Mouse (Mus musculus) cerebellum, adult 2 months (tissue): ENCODE results near the gene Trnp1. TPM values are rescaled to one million over a fixed set of nuclear protein-coding genes. Genes with fewer than 3 reads are reported as not detected.
A peak's percentile ranks its signal among the peaks of the same experiment; 100 is the strongest.

Source experiments
- DNase-seq, 2 experiments: peaks; one replicate each; pipeline ENCODE4 v3.0.0; 2021
- H3K27ac ChIP-seq: fragments of 200-500 bp; 2 replicates; pipeline ENCODE4 v1.5.1; 2012; ENCODE audit warnings: low read length, control low read depth, inconsistent platforms; ENCODE audit not compliant: insufficient read depth
- H3K27me3 ChIP-seq: fragments of 200-500 bp; 2 replicates; pipeline ENCODE4 v1.6.1; 2012; ENCODE audit warnings: inconsistent platforms, mild to moderate bottlenecking, low read length, moderate library complexity; ENCODE audit not compliant: control insufficient read depth, insufficient read depth
- H3K4me1 ChIP-seq: fragments of 200-500 bp; 2 replicates; pipeline ENCODE4 v1.6.1; 2011; ENCODE audit warnings: low read length; ENCODE audit not compliant: control insufficient read depth, insufficient read depth
- H3K4me3 ChIP-seq: fragments of 200-500 bp; replicated peaks from 2 replicates; pipeline ENCODE3; 2011; ENCODE audit warnings: mild to moderate bottlenecking, low read depth, low read length, control low read depth; ENCODE audit not compliant: insufficient read depth
- CTCF ChIP-seq: fragments of 200-500 bp; IDR thresholded peaks from 2 replicates; pipeline ENCODE4 v1.5.1; 2011; ENCODE audit warnings: low read depth, mild to moderate bottlenecking, control low read depth, low read length, moderate library complexity, borderline replicate concordance; ENCODE audit not compliant: insufficient read depth
- POLR2A ChIP-seq: fragments of 200-500 bp; IDR thresholded peaks from 2 replicates; pipeline ENCODE4 v1.6.1; 2011; ENCODE audit warnings: low read length, control low read depth, borderline replicate concordance; ENCODE audit not compliant: insufficient read depth
- WGBS: fragments of 180-500 bp; shearing (Covaris S2); methylation state at CpG from one replicate; pipeline ENCODE4 v1.1.7; 2018; 5-methylcytosine and 5-hydroxymethylcytosine counted together
- polyA plus RNA-seq: library from polyadenylated mRNA; depleted of rRNA; stranded (reverse); fragments of >200 nt; gene quantifications from 2 replicates; pipeline ENCODE4 v1.2.3, GENCODE M21; 2012

Trnp1 gene
- polyA plus RNA-seq, 1 experiment, result 162 TPM

- 64% methylated on average over 4 of the region's 4 CpGs for WGBS
- no peaks in the 10 kb centered on the region for H3K27me3 ChIP-seq
These were observed 16.9 kb downstream of the Trnp1 start for GRCm38 (mm10) chr4:133481488-133481887.

GRCm38 (mm10) chr4:133480754-133481153 is 17.6 kb downstream of the Trnp1 start:
- TF ChIP-seq CTCF (no peak), POLR2A (no peak)
- WGBS, result 60% methylated on average over 6 of the region's 6 CpGs
- H3K4me3 ChIP-seq, result no peak overlapping the region
- no peak for DNase-seq
- H3K4me1 ChIP-seq, result no peaks in the 10 kb centered on the region
- no peaks in the 10 kb centered on the region for H3K27me3 ChIP-seq
- no peak overlapping the region for H3K27ac ChIP-seq

More at GRCm38 (mm10) chr4:133481488-133481887, 16.9 kb downstream of the Trnp1 start:
- Histone ChIP-seq H3K4me3 (no peak overlapping the region), H3K27ac (no peak overlapping the region), H3K4me1 (no peaks in the 10 kb centered on the region)
- no peak for TF ChIP-seq POLR2A
- no peak for TF ChIP-seq CTCF
- no peak for DNase-seq

DNA sequence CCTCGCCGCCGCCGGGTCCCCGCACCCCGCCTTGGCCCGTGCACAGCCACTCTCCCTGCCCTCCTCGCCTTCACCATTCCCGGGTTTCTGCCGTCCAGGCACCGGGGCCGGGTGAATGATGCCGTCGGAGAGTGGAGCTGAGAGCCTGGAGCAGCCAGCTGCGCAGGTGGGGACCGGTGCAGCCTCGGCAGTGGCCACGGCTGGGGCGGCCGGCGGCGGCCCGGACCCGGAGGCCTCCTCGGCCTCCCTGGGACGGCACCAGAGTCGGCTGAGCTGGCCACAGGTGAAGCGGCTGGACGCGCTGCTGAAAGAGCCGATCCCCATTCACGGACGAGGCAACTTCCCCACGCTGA is 18.2 kb downstream of the Trnp1 start:
- H3K27me3 ChIP-seq, result no peaks in the 10 kb centered on the region
- H3K4me1 ChIP-seq, result no peaks in the 10 kb centered on the region
- no peak overlapping the region for H3K27ac ChIP-seq
- DNase-seq, result no peak
- TF ChIP-seq CTCF (no peak), POLR2A (no peak)
- peak overlapping the region; percentile 15 for H3K4me3 ChIP-seq
- WGBS, result 5% methylated on average over 34 of the region's 34 CpGs

DNA sequence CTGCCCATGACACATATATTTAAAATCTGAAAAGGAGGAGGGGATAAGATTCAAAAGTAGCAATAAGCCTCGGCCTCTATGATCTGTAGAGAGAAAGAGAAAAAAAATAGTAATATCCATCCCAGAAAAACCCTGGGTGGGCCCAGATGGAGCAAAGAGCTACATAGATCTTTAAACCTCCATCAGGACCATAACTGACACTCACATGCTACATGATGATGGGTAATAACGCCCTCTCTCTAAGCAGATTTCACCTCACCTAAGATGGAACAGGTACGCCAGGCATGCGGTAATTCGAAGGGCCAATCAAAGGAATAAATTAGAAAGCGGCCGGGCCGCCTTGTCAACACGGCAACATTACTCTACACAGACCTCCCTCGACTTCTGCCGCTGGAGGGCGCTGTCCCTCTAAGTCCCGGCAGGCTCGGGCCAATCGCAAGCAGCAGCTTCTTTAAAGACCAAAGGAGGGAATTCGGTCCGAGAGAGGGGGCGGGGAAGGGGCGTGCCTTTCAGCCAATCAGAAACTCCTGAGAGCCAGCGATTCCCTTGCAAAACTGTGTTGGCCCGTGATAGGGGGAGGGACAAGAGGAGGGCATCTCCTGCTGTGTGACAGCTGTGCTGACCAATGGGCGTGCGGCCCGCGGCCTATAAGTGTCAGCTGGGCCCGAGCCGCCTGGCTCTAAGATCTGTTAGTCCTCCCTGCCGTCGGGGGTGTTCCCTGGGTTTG is 18.7 kb downstream of the Trnp1 start, which contains the start of gene Tent5b:
Gene Tent5b (plus strand): TSS at position 675 of the 727 bp plus-strand sequence.
- WGBS, result 4% methylated on average over 29 of the region's 29 CpGs
- peak within 1 kb of the TSS; percentile 15 for H3K4me3 ChIP-seq
- H3K27me3 ChIP-seq, result no peaks in the 10 kb centered on the region
- H3K27ac ChIP-seq, result no peak within 1 kb of the TSS
- no peaks in the 10 kb centered on the region for H3K4me1 ChIP-seq
- TF ChIP-seq CTCF (peak; percentile 72), POLR2A (no peak)
- DNase-seq, result peak; percentile 92 to 95

- no peak for TF ChIP-seq CTCF
- TF ChIP-seq POLR2A, result no peak
- H3K4me3 ChIP-seq, result no peak overlapping the region
- H3K4me1 ChIP-seq, result no peaks in the 10 kb centered on the region
- no peak for DNase-seq
- H3K27ac ChIP-seq, result no peak overlapping the region
- no peaks in the 10 kb centered on the region for H3K27me3 ChIP-seq
- WGBS, result 83% methylated on average over 2 of the region's 2 CpGs
These were observed 24.5 kb downstream of the Trnp1 start for GRCm38 (mm10) chr4:133473833-133474232.

DNA sequence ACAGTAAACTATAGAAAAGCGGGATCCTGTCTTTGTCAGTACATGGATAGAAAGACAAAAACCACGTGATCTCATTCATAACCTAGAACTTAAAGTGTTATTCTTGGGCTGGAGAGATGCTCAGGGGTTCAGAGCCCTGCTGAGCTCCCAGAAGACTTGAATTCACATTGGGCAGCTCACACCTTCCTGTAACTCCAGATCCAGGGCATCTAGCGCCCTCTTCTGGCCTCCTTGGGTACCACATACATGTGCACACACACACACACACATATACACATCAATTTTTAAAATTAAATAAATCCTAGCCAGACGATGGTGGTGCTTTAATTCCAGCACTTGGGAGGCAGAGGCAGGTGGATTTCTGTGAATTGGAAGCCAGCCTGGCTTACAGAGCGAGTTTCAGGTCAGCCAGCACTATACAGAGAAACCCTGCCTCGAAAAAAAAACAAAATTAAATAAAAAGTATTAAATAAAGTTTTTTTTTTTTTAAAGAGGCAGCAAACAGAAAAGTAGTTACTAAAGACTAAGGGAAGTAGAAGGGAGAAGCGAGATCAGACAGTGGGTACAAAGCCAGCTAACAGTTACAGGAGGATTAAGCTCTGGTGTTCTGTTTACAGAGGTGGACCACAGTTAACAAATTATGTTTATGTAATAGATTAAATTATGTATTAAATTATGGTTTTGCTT is 27.1 kb downstream of the Trnp1 start:
- H3K27ac ChIP-seq, result no peak overlapping the region
- no peak for TF ChIP-seq POLR2A
- TF ChIP-seq CTCF, result no peak
- WGBS, result 80% methylated on average over 7 of the region's 7 CpGs
- no peaks in the 10 kb centered on the region for H3K4me1 ChIP-seq
- H3K4me3 ChIP-seq, result no peak overlapping the region
- DNase-seq, result no peak
- H3K27me3 ChIP-seq, result no peaks in the 10 kb centered on the region

DNA sequence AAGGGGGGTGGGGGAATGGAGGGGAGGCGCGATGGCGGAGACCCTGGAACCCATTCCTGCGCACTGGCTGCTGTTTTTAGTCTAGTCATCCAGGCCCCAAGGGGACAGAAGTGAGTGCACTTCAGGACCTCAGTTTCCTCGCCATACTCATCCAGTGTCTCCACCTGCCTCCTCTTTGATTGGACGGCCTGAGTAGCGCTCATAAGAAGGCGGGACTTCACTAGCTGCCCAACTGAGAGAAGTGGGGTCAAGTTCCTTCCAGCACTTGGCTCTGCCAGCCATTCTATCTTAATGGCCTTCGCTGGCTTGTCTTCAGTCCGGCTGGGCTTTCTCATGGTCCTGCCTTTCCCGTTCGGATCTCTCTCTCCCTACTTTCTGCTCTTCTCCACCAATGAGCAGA is 29.2 kb downstream of the Trnp1 start:
- no peak overlapping the region for H3K4me3 ChIP-seq
- WGBS, result 28% methylated on average over 12 of the region's 12 CpGs
- H3K27me3 ChIP-seq, result no peaks in the 10 kb centered on the region
- H3K27ac ChIP-seq, result no peak overlapping the region
- DNase-seq, result no peak
- TF ChIP-seq POLR2A (no peak), CTCF (no peak)
- no peaks in the 10 kb centered on the region for H3K4me1 ChIP-seq

GRCm38 (mm10) chr4:133468080-133468479 is 30.3 kb downstream of the Trnp1 start:
- peak overlapping the region; percentile 69 for H3K4me3 ChIP-seq
- TF ChIP-seq POLR2A, result peak; percentile 28; the same call in 1 of the 2 replicates
- no peak for TF ChIP-seq CTCF
- no peaks in the 10 kb centered on the region for H3K4me1 ChIP-seq
- peak; percentile 85 to 86 for DNase-seq
- no peak overlapping the region for H3K27ac ChIP-seq
- H3K27me3 ChIP-seq, result no peaks in the 10 kb centered on the region
- 1% methylated on average over 27 of the region's 27 CpGs for WGBS
